Mouse (Mus musculus) heart, postnatal 0 days (tissue): ENCODE measurements at regions not wholly inside any gene's neighbourhood (a gene's known extent, or its start where the extent isn't known, plus 50 kb on each side); places are given as distances from the start of the nearest gene placed in this dataset.

Experiments used
- ATAC-seq: fragments of 200-750 bp; cut with Nextera tagmentation; 2 replicates; pipeline ENCODE4 v1.8.0; 2017; ENCODE audit warnings: low read depth, moderate number of reproducible peaks, moderate library complexity; ENCODE audit not compliant: insufficient read depth
- DNase-seq: peaks from one replicate; pipeline ENCODE4 v3.0.0-alpha.2; 2016; ENCODE audit warnings: low spot score
- H3K27ac ChIP-seq: fragments of 300-500 bp; sonication (generic); 2 replicates; pipeline ENCODE4 v1.5.1; 2014; ENCODE audit warnings: low read depth, mild to moderate bottlenecking
- H3K27me3 ChIP-seq: fragments of 300-500 bp; sonication (generic); 2 replicates; pipeline ENCODE4 v1.6.1; 2014; ENCODE audit warnings: low read length, mixed read lengths; ENCODE audit not compliant: control insufficient read depth, insufficient read depth
- H3K36me3 ChIP-seq: fragments of 300-500 bp; sonication (generic); replicated peaks from 2 replicates; pipeline ENCODE4 v1.6.1; 2014; ENCODE audit warnings: low read length, mixed read lengths; ENCODE audit not compliant: control insufficient read depth, insufficient read depth
- H3K4me1 ChIP-seq: fragments of 300-500 bp; sonication (generic); 2 replicates; pipeline ENCODE4 v1.6.1; 2014; ENCODE audit warnings: antibody characterized with exemption; ENCODE audit not compliant: control insufficient read depth, insufficient read depth
- H3K4me2 ChIP-seq: fragments of 300-500 bp; sonication (generic); 2 replicates; pipeline ENCODE4 v1.6.1; 2014; ENCODE audit warnings: low read depth, mild to moderate bottlenecking, low read length, moderate library complexity
- H3K4me3 ChIP-seq: fragments of 300-500 bp; sonication (generic); 2 replicates; pipeline ENCODE4 v1.5.1; 2014; ENCODE audit warnings: low read depth, low read length
- H3K9ac ChIP-seq: fragments of 300-500 bp; sonication (generic); replicated peaks from 2 replicates; pipeline ENCODE4 v1.6.1; 2014; ENCODE audit warnings: low read depth, low read length, mixed read lengths
- H3K9me3 ChIP-seq: fragments of 300-500 bp; sonication (generic); replicated peaks from 2 replicates; pipeline ENCODE4 v1.6.1; 2016; ENCODE audit warnings: low read length; ENCODE audit not compliant: control insufficient read depth
- CTCF ChIP-seq: IDR thresholded peaks from 2 replicates; pipeline ENCODE4 v1.5.1; 2016; ENCODE audit warnings: antibody characterized with exemption, control low read depth, low read depth
- EP300 ChIP-seq: IDR thresholded peaks from 2 replicates; pipeline ENCODE4 v1.6.1; 2016; ENCODE audit warnings: antibody characterized with exemption, low read depth
- WGBS: fragments of 180-500 bp; shearing (Covaris S2); extraction: QIAGEN DNeasy Blood & Tissue Kit; methylation state at CpG from one replicate; pipeline ENCODE4 v1.1.7; 2014; 5-methylcytosine and 5-hydroxymethylcytosine counted together

- WGBS, result 67% methylated on average over 2 of the region's 2 CpGs
- H3K4me2 ChIP-seq, result no peak overlapping the region
Measured at GRCm38 (mm10) chr14:74392419-74392818, 248.2 kb upstream of the Htr2a start.

GRCm38 (mm10) chr14:74397202-74397601 lies 243.4 kb upstream of the Htr2a start:
- WGBS, result 76% methylated on average over 3 of the region's 3 CpGs
- ATAC-seq (no peak), DNase-seq (no peak)
- Histone ChIP-seq H3K4me1 (no peaks in the 10 kb centered on the region), H3K4me2 (no peak overlapping the region), H3K27me3 (no peaks in the 10 kb centered on the region), H3K9me3 (no peaks in the 10 kb centered on the region), H3K9ac (no peak overlapping the region), H3K36me3 (no peaks in the 10 kb centered on the region), H3K4me3 (no peak overlapping the region), H3K27ac (no peak overlapping the region)
- no peak for TF ChIP-seq CTCF

More at GRCm38 (mm10) chr14:74392419-74392818, 248.2 kb upstream of the Htr2a start:
- Histone ChIP-seq H3K9me3 (no peaks in the 10 kb centered on the region), H3K36me3 (no peaks in the 10 kb centered on the region), H3K4me1 (no peaks in the 10 kb centered on the region), H3K27ac (no peak overlapping the region), H3K4me3 (no peak overlapping the region), H3K9ac (no peak overlapping the region), H3K27me3 (no peaks in the 10 kb centered on the region)
- DNase-seq (no peak), ATAC-seq (no peak)
- TF ChIP-seq CTCF (no peak), EP300 (no peak)

- Histone ChIP-seq H3K9ac (no peak overlapping the region), H3K36me3 (no peaks in the 10 kb centered on the region), H3K27ac (no peak overlapping the region), H3K27me3 (no peaks in the 10 kb centered on the region), H3K9me3 (no peaks in the 10 kb centered on the region), H3K4me1 (no peaks in the 10 kb centered on the region), H3K4me2 (no peak overlapping the region), H3K4me3 (no peak overlapping the region)
- WGBS, result 32% methylated on average over 1 of the region's 1 CpGs
- DNase-seq (no peak), ATAC-seq (no peak)
- TF ChIP-seq CTCF, result no peak
- no peak for TF ChIP-seq EP300
Measured at GRCm38 (mm10) chr14:74409441-74409840, 231.2 kb upstream of the Htr2a start.

- Histone ChIP-seq H3K4me3 (no peak overlapping the region), H3K27ac (no peak overlapping the region), H3K9me3 (0 out of 2 replicates have a peak, but pooled peaks cover 5% of the 10 kb centered on the region), H3K36me3 (no peaks in the 10 kb centered on the region), H3K9ac (no peak overlapping the region), H3K4me2 (no peak overlapping the region), H3K27me3 (no peaks in the 10 kb centered on the region), H3K4me1 (no peaks in the 10 kb centered on the region)
- DNase-seq (no peak), ATAC-seq (no peak)
- TF ChIP-seq EP300 (no peak), CTCF (no peak)
- 50% methylated on average over 3 of the region's 3 CpGs for WGBS
Measured at GRCm38 (mm10) chr14:74428226-74428625, 212.4 kb upstream of the Htr2a start.

GRCm38 (mm10) chr14:74464027-74464682 lies 176.5 kb upstream of the Htr2a start:
- Histone ChIP-seq H3K4me2 (no peak overlapping the region), H3K4me3 (no peak overlapping the region), H3K27ac (no peak overlapping the region), H3K27me3 (no peaks in the 10 kb centered on the region), H3K36me3 (no peaks in the 10 kb centered on the region), H3K4me1 (no peaks in the 10 kb centered on the region), H3K9ac (no peak overlapping the region), H3K9me3 (no peaks in the 10 kb centered on the region)
- WGBS, result 53% methylated on average over 2 of the region's 2 CpGs
- ATAC-seq (no peak), DNase-seq (no peak)
- TF ChIP-seq CTCF (no peak), EP300 (no peak)

GRCm38 (mm10) chr14:74495504-74495903 lies 145.1 kb upstream of the Htr2a start:
- H3K4me2 ChIP-seq, result no peak overlapping the region
- ATAC-seq (no peak), DNase-seq (no peak)
- H3K4me1 ChIP-seq, result no peaks in the 10 kb centered on the region
- H3K9ac ChIP-seq, result no peak overlapping the region
- no peaks in the 10 kb centered on the region for H3K27me3 ChIP-seq
- no peaks in the 10 kb centered on the region for H3K36me3 ChIP-seq
- H3K27ac ChIP-seq, result no peak overlapping the region
- TF ChIP-seq CTCF, result no peak
- no peak for TF ChIP-seq EP300
- no peaks in the 10 kb centered on the region for H3K9me3 ChIP-seq
- no peak overlapping the region for H3K4me3 ChIP-seq
